Mouse (Mus musculus) gastrocnemius, adult 8-10 months (tissue): ENCODE measurements at regions not wholly inside any gene's neighbourhood (a gene's known extent, or its start where the extent isn't known, plus 50 kb on each side); places are given as distances from the start of the nearest gene placed in this dataset.

Experiments used
- DNase-seq, 2 experiments: peaks; one replicate each; pipeline ENCODE4 v3.0.0; 2022; ENCODE audit warnings: low spot score in 2 of 2

DNA sequence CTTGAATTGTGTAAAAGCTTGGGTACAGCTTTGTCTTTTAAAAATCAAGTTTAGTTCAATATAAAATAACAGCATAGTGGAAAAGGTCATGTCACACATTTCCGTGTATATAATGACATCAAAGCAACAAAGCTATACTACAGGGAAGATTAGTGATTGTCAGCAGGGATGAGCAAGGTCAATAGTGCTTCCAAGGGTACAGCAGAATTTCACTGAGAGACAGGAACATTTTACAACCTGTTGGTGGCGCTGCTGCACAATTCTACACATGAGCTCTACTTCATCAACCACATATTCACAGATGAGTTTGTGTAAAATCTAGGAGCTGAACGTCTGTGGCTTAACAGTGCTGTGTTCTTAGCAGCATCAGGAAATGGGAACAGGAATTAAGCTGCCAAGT, 74.3 kb upstream of the A2m start:
- DNase-seq = no peak

DNA sequence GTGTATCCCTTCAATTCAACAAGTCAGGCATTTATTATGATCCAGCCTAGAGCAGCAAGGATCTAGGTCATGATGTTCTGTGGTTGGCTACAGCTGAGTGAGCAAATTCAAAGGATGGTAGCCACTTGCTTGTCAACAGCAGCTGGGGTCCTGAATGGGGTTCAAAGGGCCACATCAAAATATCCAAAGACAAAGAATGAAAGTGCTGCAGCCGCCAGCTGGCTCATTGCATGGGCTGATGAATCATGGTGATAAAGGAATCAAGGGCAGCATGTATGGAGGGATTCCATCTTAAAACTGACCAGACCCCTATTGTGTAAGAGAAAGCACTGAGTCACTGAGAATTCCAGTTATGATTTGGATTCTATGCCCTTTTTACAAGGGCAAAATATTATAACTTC, 74.8 kb upstream of the A2m start:
- no peak for DNase-seq

DNA sequence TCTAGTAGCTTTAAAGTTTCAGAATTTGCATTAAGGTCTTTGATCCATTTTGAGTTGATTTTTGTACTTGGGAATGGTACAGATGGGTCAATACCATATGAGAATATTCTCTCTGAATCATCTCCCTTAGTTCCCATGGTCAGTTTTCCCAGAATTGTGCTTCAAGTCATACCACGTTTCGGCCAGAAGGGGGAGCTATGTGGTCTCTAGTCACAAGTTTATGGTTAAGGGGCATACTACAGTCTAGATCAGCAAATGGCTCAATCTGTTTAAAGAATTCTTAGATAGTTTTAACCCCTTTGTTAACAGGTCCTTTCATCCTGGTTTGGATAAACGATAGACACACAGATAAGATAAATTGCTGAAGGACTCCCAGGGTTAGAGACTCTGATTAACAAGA, 78.7 kb upstream of the A2m start:
- no peak for DNase-seq

DNA sequence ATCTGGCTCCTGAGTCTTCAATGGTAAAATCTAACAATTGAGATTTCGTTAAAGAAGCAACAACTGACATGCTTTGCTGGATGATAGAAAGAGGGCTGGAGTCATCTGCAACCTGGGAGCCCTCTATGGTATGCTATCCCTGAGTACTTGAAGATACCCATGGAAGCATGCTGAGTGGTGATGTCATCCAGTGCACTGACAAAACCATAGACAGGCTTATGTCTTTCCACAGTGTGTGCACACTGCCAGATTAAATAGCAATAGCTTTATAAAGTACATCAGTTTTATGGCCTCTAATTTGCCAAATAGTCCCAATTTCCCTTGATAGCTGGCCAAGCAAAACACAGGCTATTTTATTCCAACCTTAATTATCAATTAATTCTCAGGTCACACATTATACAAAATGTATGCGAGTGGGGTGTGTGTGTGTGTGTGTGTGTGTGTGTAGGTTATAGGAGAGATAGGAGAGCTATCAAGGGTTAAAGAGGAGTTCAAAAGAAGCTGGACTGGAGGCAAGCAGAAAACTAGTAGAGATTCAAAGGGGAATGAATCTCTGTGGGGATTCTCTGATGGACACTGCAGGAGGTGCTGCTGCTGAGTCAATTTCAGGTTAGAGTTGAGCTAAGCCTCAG, 80.1 kb upstream of the Iqsec3 start:
- no peak for DNase-seq

DNA sequence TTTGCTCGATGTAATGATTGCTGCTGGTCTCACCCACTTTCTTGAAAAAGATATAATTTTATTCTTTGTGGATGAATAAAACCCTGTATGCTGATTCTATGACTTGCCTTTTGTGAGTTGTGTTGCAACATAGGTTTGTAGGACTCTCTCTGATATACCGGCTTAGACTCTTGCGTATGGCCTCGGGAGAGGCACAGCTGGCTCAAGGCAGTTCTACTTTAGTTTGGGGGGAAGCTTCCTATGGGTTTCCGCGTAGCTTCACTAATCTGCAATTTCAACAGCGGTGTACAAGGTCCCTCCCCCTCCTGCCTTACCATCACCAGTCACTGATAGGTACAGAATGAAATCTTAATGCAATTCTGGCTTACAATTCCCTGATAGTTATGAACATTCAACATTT, 60.0 kb upstream of the Iqsec3 start:
- DNase-seq = no peak

DNA sequence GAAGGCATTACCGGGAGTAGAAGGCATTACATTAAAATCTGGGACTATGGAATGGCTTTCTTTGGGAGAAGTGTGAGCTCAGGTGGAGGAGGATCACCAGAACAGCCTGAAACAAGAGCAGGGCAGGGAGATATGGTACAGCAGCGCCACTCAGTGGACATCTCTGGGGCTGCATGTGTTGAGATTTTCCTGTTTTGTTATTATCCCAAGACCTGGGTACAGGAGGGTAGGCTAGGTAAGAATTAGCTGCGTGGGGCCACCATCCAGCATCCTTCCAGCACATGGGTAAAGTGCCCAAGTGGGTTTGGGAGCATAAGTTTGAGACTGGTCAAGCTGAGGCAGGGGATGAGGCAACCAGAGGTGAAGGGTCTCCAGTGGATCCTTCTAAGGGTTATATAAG, 59.4 kb upstream of the Iqsec3 start:
- peak; percentile 14 to 22 for DNase-seq

DNA sequence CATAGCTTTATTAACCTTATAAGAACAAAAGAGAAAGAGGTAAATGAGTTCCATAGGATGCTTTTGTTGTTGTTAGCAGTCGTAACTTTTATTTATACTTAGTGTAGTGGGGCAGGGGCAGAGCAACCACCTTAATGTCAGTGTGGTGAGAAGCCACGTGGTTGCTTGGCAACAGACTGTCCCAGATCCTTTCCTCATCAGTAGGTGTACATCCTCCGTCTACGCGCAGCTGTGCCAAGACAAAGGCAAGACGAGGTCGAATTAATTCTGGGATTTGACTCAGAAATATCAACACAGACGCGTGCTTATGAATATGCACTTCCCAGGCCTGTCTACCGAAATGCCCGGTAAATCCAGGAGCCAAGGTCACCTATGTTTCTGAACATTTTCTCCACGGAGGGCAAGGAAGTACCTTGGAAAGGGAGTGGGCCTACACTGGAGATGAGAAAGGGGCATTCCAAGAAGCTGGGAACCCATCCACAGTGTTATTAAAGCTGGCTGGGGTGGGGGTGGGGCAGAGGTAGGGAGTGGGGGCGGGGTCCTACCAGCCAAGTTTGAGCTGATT, 58.4 kb upstream of the Iqsec3 start:
- no peak for DNase-seq

DNA sequence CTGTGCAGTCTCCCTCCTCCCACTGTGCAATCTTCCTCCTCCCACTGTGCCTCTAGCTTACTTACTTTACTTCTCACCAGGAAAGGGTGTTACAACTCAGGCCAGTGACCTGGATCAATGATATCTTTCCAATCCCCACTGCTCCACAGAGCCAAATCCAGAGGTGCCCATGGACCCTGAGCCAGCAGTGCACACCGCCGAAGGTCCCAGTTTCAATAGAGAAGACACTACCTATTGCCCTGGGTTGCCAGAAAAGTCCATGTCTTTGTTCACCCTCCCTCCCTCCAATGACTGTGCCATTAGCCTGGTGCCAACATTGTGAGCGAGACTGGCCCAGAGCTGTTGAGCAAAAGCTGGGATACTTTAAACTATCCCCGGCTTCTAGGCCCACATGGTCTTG, 53.8 kb upstream of the Iqsec3 start:
- DNase-seq = no peak

DNA sequence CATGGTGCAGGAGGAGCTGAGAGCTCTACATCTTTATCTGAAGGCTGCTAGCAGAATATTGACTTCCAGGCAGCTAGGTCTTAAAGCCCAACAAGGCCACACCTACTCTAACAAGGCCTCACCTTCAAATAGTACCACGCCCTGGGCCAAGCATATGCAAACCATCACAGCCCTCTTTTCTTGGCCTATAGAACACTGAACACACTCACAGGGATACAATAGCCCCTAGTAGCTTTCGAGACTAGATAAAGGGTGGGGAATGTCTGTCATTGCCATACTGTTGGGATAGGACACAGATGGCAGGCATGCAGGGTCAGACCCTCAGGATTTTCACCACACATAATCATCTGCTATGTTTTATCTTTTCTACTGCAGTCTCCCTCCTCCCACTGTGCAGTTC, 52.6 kb upstream of the Iqsec3 start:
- DNase-seq = no peak

DNA sequence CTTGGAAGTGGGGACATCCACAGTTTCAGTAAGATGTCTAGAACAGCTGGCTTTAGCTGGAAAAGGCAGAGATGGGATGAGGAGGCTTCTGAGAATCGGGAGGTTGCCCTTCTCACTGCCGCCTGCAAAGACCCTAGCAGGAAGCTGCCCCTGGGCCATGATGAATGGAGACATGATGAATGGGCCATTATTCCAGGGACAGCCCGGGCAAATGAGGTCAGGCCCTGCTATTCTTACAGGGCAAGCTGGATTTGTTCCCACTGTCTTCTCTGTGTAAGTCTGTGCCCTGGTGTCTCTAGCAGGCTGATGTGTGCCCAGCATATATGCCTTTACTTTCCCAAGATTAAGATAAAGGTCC, 51.1 kb upstream of the Iqsec3 start:
- DNase-seq = no peak

DNA sequence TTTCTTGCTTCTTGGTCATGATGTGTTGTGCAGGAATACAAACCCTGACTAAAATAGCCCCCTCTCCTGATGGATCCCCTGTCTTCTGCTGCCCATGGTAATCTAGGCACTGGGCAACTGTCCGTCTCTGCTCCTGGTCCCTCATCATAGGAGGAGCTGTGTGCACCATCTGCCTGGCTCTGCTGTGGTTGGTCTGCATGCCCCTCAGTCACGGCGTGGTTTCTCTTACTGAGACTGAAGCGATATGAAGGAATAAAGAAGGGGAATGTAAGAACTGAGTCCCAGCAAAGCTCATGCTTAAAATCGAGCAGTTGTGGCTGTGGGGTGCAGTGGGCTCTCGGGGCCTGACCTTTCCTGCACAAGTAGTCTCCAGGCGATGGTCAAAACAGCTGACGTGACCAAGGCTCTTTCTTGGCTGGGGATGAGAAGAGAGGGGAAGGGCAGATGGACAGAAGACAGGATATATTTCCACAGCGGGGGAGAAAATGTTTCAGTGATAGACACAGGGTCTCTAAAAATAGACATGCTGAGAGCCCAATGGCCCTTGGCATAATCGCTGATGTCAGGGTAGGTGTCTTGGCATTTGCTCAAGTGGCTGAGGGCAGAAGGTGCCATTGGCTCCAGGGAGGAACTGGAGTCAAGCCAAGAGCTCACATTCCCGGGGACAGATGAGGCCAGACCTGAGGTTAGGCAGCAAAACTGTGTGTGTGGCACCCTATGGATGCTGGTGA, 50.6 kb upstream of the Iqsec3 start:
- DNase-seq = peak; percentile 16 to 47
